Mouse (Mus musculus) ES-E14 (cell line): Measurements from ENCODE around the gene Fer1l4. TPM values are rescaled to one million over a fixed set of nuclear protein-coding genes. Genes with fewer than 3 reads are reported as not detected.

Source experiments
- DNase-seq: peaks from one replicate; pipeline ENCODE4 v3.0.0-alpha.2; 2013; ENCODE audit warnings: low read depth, low spot score
- H3K27ac ChIP-seq: 2 replicates; pipeline ENCODE4 v1.5.1; 2012; ENCODE audit warnings: low read depth, mild to moderate bottlenecking, low read length, moderate library complexity, mixed read lengths; ENCODE audit not compliant: poor library complexity, insufficient read depth, severe bottlenecking
- H3K36me3 ChIP-seq: 2 replicates; pipeline ENCODE4 v1.6.1; 2012; ENCODE audit warnings: mild to moderate bottlenecking, low read length, moderate library complexity, mixed read lengths; ENCODE audit not compliant: control insufficient read depth, poor library complexity, insufficient read depth, severe bottlenecking
- H3K4me1 ChIP-seq, 2 experiments: fragments of 150-350 bp in 1 of 2; sonication (generic) in 1 of 2; 2 replicates each; pipeline ENCODE4 v1.6.1; 2012; ENCODE audit warnings: low read length in 2 of 2, mild to moderate bottlenecking in 1 of 2, mixed read lengths in 1 of 2; ENCODE audit not compliant: control insufficient read depth in 2 of 2, insufficient read depth in 2 of 2, poor library complexity in 1 of 2
- H3K4me3 ChIP-seq, 2 experiments: fragments of 150-350 bp in 1 of 2; sonication (generic) in 1 of 2; 2 replicates each; pipeline ENCODE4 v1.5.1; 2012; ENCODE audit warnings: low read length in 2 of 2, low read depth in 1 of 2, mild to moderate bottlenecking in 1 of 2, mixed read lengths in 1 of 2; ENCODE audit not compliant: insufficient read depth in 1 of 2, poor library complexity in 1 of 2, severe bottlenecking in 1 of 2
- H3K9ac ChIP-seq: 2 replicates; pipeline ENCODE4 v1.6.1; 2012; ENCODE audit warnings: low read depth, mild to moderate bottlenecking, low read length, mixed read lengths; ENCODE audit not compliant: poor library complexity, insufficient read depth, severe bottlenecking
- H3K9me3 ChIP-seq: fragments of 150-350 bp; sonication (generic); 2 replicates; pipeline ENCODE4 v1.6.1; 2012; ENCODE audit warnings: low read depth, mild to moderate bottlenecking, low read length; ENCODE audit not compliant: control insufficient read depth, insufficient read depth
- CHD2 ChIP-seq: IDR thresholded peaks from 2 replicates; pipeline ENCODE4 v1.6.1; 2014; ENCODE audit warnings: mild to moderate bottlenecking, low read depth, low read length, inconsistent platforms
- HCFC1 ChIP-seq: IDR thresholded peaks from 2 replicates; pipeline ENCODE4 v1.6.1; 2012; ENCODE audit warnings: low read length, inconsistent platforms, borderline replicate concordance; ENCODE audit not compliant: insufficient read depth
- MAFK ChIP-seq: IDR thresholded peaks from 2 replicates; pipeline ENCODE4 v1.6.1; 2014; ENCODE audit warnings: mild to moderate bottlenecking, low read depth, low read length, inconsistent platforms; ENCODE audit not compliant: insufficient read depth
- ZC3H11A ChIP-seq: IDR thresholded peaks from 2 replicates; pipeline ENCODE4 v1.6.1; 2012; ENCODE audit warnings: low read depth, mild to moderate bottlenecking, inconsistent platforms, low read length, borderline replicate concordance
- ZNF384 ChIP-seq: IDR thresholded peaks from 2 replicates; pipeline ENCODE4 v1.6.1; 2012; ENCODE audit warnings: low read depth, low read length, inconsistent platforms
- in situ Hi-C, 2 experiments: fragments of 600-800 bp; cut with MboI; formaldehyde crosslinking; loops; one replicate each; pipeline ENCODE4 v1.15.1; 2025; ENCODE audit warnings: low sequenced_read_pairs in 2 of 2, inconsistent platforms in 1 of 2; ENCODE audit not compliant: unreplicated experiment in 2 of 2
- total RNA-seq: library from RNA; depleted of rRNA; stranded (reverse); fragments of 300-350 nt; gene quantifications from 2 replicates; pipeline ENCODE4 v1.2.3, GENCODE M21; 2012; rRNA removed

Gene Fer1l4
- 0.22 and 0.26 TPM in 2 replicates for total RNA-seq

DNA sequence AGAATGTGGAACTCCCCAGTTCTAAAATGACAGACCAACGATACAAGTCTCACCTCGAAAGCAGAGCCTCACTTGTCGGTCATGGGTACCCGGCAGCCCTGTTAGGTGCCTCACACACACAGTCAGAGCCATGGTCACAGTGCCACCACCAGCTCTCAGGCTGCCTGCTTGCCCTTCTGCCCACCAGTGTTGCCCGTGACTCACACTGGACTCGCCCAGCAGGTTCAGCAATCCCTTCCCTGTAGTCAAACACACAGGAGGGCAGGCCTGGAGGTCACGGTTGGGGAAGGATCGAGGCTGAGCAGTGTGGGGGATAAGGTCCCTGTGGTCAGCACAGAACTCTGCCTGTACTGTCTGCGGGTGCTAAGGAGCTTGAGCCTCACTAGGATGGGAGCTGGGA lies at the start of gene Fer1l4:
TSS of gene Fer1l4 (minus strand) at position 132 of the 400 bp plus-strand sequence.
- TF ChIP-seq CHD2 (no peak), HCFC1 (no peak), ZC3H11A (no peak), ZNF384 (no peak), MAFK (no peak)
- H3K36me3 ChIP-seq = no peaks in the 10 kb centered on the region
- no peak within 1 kb of the TSS for H3K27ac ChIP-seq
- DNase-seq = no peak
- no peak within 1 kb of the TSS for H3K9ac ChIP-seq
- H3K4me1 ChIP-seq = peaks cover 0 to 2% of the 10 kb centered on the region in 2 experiments; a peak in 1 of 4 replicates
- H3K9me3 ChIP-seq = no peaks in the 10 kb centered on the region
- no peak within 1 kb of the TSS for H3K4me3 ChIP-seq
- in situ Hi-C loops = no loop called here

DNA sequence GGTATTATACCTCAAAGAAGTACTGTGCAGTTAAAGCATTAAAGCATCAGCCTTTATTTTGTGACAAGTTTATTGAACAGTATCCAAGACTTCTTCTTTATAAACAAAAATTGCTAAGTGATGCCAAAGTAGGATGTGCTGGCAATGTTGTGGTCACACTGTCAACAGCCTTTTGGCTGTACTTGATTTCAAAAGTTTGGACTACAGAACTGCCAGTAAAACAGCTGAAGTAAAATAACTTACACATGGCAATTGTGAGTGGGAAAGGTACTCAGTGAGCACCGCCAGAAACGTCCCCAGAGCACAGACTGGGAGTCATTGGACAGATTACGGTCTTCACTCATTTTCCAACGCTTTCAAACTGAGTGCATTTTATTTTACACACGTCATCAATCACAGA lies 39.2 kb upstream of the Fer1l4 start:
- Histone ChIP-seq H3K9me3 (no peaks in the 10 kb centered on the region), H3K4me3 (no peak overlapping the region), H3K9ac (no peak overlapping the region), H3K36me3 (peaks cover 16% of the 10 kb centered on the region), H3K27ac (no peak overlapping the region), H3K4me1 (no peaks in the 10 kb centered on the region)
- no peak for DNase-seq
- in situ Hi-C loops = no loop called here
- no peak for TF ChIP-seq ZNF384
- no peak for TF ChIP-seq HCFC1
- no peak for TF ChIP-seq CHD2
- no peak for TF ChIP-seq ZC3H11A
- no peak for TF ChIP-seq MAFK

GRCm38 (mm10) chr2:156089799-156090198 lies 37.1 kb upstream of the Fer1l4 start:
- in situ Hi-C loops = no loop called here
- no peak overlapping the region for H3K4me3 ChIP-seq
- peaks cover 6% of the 10 kb centered on the region for H3K36me3 ChIP-seq
- H3K27ac ChIP-seq = no peak overlapping the region
- no peaks in the 10 kb centered on the region for H3K9me3 ChIP-seq
- TF ChIP-seq CHD2 = no peak
- TF ChIP-seq HCFC1 = no peak
- no peak for TF ChIP-seq ZC3H11A
- no peak for TF ChIP-seq MAFK
- H3K9ac ChIP-seq = no peak overlapping the region
- no peaks in the 10 kb centered on the region for H3K4me1 ChIP-seq
- no peak for DNase-seq

- no peaks in the 10 kb centered on the region for H3K9me3 ChIP-seq
- TF ChIP-seq ZNF384 = no peak
- TF ChIP-seq HCFC1 = no peak
- TF ChIP-seq CHD2 = no peak
- no peak for TF ChIP-seq ZC3H11A
- TF ChIP-seq MAFK = no peak
- H3K4me3 ChIP-seq = no peak overlapping the region
- H3K4me1 ChIP-seq = no peaks in the 10 kb centered on the region
- no peak for DNase-seq
- H3K9ac ChIP-seq = no peak overlapping the region
- peaks cover 6% of the 10 kb centered on the region; the same call in 1 of the 2 replicates for H3K36me3 ChIP-seq
- H3K27ac ChIP-seq = no peak overlapping the region
- in situ Hi-C loops = no loop called here
Observed at GRCm38 (mm10) chr2:156087391-156088110, 34.8 kb upstream of the Fer1l4 start.

- H3K9me3 ChIP-seq = no peaks in the 10 kb centered on the region
- H3K9ac ChIP-seq = no peak overlapping the region
- in situ Hi-C loops = no loop called here
- no peak for DNase-seq
- peaks cover 3% of the 10 kb centered on the region; the same call in 1 of the 2 replicates for H3K36me3 ChIP-seq
- no peak overlapping the region for H3K27ac ChIP-seq
- no peak overlapping the region for H3K4me3 ChIP-seq
- TF ChIP-seq ZC3H11A (no peak), CHD2 (no peak), MAFK (no peak), ZNF384 (no peak), HCFC1 (no peak)
- H3K4me1 ChIP-seq = 0 out of 4 replicates have a peak, but pooled peaks cover 0 to 1% of the 10 kb centered on the region in 2 experiments
Observed at GRCm38 (mm10) chr2:156084541-156084940, 31.8 kb upstream of the Fer1l4 start.
